Mouse (Mus musculus) small intestine, adult 2 months (tissue): ENCODE data around the gene Kxd1.

ENCODE experiments used
- CTCF ChIP-seq: fragments of 200-500 bp; IDR thresholded peaks from 2 replicates; pipeline ENCODE4 v1.5.1; 2012; ENCODE audit warnings: low read depth, mild to moderate bottlenecking, control low read depth, inconsistent platforms, low read length, moderate library complexity, mixed read lengths; ENCODE audit not compliant: insufficient replicate concordance, insufficient read length; ENCODE audit errors: extremely low read depth
- POLR2A ChIP-seq: fragments of 200-500 bp; IDR thresholded peaks from 2 replicates; pipeline ENCODE4 v1.6.1; 2012; ENCODE audit warnings: low read depth, mild to moderate bottlenecking, control low read depth, inconsistent platforms, low read length, moderate library complexity

DNA sequence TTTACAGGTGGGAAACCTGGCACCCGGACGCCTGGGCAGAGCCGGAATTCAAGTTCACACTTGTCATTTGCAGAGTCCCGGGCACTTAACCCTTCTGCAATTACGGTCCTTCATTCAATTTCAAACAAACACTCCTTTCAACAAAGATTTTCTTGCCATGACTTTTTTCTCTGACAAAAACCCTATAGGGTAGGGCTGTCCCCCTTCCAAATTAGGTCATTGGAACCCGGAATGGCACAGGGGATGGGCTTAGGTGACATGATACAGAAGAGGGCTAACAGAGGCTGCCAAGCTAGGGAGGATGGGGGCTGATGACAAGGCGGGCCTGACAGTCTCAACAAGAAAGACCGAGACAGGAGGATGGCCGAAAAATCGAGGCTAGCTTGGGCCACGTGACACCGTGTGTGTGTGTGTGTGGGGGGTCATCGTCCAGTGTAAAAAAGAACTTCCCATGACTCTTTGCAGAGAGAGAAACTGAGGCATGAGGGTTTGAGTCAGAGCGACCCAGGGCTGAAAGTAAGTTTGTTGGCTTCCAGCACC lies 38.8 kb downstream of the Kxd1 start:
- TF ChIP-seq CTCF (no peak), POLR2A (no peak)
